Mouse (Mus musculus) adrenal gland, postnatal 36 days (tissue): ENCODE measurements at regions not wholly inside any gene's neighbourhood (a gene's known extent, or its start where the extent isn't known, plus 50 kb on each side); places are given as distances from the start of the nearest gene placed in this dataset.
A peak's percentile ranks its signal among the peaks of the same experiment; 100 is the strongest.

ENCODE experiments used
- DNase-seq, 2 experiments: peaks; one replicate each; pipeline ENCODE4 v3.0.0; 2021; ENCODE audit warnings: mixed read lengths in 1 of 2

DNA sequence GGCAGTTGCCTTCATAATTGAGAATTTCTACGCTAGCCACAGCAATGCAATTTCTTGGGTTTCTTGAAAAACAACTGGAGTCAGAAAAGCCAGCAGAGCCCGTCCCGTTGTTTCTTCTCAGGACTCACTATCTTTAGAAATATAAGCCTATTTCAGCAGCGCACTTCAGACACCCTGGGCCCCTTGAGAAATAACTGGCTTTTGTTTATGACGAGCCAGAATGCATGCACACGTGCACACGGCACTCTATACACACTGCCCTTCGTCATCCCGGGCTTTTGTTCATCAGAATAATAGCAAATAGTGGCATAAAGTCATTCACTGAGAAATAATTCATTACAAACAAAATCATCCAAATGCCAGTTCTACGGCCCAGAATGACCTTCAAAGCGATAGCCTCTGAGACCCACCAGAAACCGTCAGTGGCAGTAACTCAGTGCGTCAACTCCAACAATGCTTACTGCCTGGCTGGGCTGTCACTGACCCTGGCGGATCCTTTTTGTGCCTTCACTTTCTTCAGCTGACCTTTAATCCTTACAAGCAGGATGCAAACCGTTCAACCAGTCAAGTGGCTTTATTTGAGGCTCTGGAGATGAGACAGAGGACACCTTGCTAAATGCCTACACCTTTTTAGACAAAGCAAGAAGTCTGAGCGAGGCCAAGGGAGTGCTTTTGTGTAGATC is 126.7 kb upstream of the Smarca2 start:
- DNase-seq, result no peak

DNA sequence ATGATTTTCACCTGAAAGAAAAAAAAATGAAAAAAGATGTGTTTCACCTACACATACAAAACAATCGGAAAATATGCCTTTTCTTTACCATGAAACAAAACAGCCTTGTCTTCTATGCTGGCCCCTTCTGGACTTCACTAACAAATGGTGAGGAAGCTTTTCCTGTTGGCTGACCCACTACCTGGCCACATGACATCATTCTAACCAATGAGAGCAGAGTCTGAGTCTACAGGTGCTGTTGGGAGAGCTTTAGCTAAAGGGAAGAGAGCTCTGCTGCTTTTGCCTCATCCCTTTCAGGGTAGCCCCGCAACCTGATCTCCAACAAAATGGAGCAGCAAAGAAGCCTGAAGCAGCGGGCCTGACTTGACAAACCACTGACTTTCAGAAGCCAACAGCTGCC is 120.5 kb upstream of the Smarca2 start:
- no peak for DNase-seq

DNA sequence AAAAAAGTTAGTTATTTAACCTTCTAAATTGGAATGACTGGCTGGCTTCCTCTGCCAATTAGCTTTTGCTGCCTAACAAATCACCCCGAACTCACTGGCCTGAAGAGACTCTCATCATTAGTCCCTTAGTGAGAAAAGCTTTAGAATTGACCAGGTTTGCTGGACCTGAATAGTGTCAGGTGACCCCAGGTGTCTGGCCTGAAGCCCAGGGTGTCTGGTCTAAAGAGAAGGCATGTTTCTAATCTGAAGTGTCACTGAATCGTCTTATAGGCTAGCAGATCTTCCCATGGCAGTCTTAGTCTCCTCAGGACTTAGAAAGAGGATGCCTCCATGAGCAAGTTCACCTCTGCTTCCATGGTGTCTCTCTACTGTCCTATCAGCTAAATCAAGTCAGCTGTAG is 112.0 kb upstream of the Smarca2 start:
- DNase-seq, result no peak

DNA sequence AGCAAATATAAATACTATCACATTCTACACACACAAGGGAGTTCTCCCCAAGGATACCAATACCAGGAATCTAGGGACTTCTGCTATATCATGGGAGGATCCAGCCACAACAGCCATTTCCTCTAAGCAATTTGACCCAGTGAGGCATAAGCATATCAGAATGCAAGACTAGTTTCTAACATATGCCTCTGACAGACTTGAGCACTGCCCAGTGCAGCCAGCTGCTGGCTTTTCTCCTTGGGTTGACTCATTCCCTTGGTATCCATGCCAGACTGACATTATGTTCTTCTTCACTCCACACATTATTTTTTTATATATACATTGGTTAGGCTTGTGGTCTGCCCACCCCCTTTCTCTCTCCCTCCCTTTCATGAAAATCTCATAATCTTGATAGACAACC is 103.8 kb upstream of the Smarca2 start:
- DNase-seq, result no peak

DNA sequence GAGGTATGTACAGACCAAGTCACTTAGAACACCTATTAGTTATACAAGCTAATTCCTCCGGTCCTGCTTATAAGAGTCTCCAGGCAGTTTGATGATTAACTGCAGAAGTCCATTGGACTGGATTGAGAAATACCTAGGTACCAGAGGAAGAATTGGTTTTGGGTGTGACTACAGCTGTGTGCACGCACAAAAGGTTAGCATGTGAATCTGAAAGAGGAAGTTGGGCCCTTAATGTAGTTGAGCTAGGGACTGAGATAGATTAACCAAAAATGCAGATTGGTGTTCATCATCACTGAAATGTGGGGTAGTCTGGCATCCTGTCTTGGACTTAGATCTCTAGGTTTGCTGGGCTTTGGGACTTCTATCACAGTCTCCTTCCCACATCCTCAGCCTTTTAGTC is 100.8 kb upstream of the Smarca2 start:
- DNase-seq, result no peak

DNA sequence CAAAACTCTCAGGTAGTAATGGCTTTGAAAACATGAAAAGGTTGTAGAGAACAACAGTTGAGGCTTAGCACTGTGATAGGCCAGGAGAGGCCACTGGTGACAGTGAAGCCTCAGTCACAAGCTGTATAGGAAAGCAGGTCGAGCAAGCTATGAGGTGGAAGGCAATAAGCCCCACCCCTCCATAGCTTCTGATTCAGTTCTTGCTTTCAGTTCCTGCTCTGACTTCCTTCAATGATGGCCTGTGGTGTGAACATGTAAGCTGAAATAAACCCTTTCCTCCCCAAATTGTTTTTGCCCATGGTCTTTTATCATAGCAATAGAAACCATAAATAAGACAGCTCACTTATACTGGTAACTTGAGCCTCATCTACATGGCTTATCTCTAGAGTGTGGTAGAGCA is 98.0 kb upstream of the Smarca2 start:
- no peak for DNase-seq

DNA sequence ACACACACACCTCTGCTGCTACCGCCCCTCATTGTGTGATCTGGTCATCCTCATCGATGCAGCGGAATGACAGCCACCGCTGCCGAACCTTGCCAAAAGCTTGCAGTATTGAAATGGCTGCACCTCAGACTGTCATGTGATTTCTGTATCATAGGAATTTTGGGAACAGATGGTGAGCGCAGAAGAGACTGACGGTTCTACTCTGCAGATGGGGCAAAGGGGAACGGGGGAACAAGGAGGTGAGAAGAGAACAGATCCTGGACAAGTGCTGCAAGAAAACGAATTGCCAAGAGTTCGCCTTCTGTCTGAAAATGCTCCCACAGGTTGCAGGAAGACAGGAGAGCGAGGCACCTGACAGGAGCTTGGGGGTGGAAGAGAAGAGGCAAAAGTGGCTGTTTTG is 96.9 kb upstream of the Smarca2 start:
- DNase-seq, result no peak

DNA sequence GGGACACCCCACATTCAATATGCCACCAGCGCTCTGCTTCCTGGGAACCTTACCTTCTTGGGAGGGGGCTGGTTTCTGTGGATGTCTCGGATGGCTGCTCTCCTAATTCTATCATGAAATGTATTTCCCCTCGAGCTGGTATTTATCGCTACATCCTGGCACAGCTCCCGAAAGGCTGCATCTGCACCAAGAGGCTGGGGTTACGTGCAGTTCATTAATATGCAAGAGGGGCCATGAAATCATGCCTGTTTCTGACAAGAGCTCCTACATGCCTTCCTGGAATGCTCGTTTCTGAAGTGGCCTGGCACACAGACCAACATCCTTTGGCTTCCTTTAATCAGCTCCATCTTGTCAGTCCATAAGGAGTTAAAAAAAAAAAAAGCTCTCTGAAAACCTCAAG is 96.2 kb upstream of the Smarca2 start:
- DNase-seq, result no peak

DNA sequence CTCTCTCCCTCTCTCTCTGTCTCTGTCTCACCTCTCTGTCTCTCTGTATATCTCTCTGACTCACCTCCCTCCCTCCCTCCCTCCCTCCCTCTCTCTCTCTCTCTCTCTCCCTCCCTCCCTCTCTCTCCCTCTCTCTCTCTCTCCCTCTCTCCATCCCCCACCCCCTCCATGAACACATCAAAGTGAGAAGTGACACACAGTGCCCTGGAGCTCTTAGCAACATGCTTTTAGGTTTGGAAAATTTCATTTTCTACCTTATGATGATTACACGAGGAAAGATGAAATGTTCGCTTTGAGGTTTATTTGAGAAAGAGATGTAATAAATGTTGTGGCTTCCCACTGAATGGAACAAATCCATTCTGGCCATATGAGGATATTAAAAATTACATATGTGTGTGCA is 95.6 kb upstream of the Smarca2 start:
- DNase-seq, result no peak

DNA sequence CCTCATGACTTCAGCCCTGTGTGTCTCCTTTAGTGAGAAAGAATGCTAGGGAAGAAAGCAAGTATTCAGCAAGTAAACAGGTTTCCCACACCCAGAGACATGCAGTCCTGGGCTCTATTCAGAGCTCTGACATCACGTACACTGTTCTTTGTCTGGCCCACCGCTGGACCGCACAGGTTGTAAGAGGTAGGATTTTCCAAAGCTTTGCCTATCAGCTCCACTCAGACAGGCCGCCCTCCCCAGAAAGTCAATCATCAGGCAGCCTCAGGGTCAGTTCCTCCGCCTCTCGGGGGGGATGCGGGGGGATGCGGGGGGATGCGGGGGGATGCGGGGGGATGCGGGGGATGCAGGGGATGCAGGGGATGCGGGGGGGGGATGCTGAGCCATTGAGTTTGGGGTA is 94.7 kb upstream of the Smarca2 start:
- DNase-seq, result no peak

DNA sequence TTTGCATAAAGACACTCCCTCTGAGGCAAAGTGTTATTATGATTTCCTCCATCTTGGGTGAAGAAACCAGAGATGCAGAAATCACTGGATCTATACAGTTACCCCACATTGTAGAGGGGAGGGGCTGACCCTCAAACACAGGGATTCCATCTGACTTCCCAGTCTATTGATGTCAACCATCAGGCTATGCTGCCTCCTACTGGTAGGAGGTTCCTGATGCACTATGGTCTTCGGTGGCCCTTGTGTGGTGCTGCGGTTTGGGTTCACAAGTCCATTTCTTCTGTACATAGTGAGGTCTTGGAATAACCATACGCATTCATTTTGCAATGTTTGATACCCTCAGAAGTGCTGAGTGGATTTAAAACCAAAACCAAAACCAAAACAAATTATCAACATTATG is 94.0 kb upstream of the Smarca2 start:
- peak in 1 of 2 experiments; percentile 5 for DNase-seq

DNA sequence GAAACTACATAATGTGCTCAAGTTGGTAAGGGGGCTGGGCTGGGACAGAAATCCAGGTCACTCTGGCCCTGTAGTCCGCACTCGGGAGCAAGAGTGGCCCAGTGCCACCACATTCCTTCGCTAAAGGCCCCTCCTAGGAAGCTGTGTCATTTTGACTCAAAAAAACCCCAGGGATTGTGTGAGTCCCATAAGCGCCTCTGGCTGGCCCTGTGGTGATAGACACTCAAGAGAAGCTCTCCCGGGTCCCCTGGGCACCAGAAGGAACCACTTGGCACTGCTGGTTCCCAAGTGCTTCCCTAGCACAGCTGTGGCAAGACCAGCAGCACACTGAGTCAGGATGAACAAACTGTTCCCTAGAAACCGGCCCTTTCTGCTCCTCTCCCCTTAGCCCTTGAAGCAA is 93.1 kb upstream of the Smarca2 start:
- DNase-seq, result no peak

DNA sequence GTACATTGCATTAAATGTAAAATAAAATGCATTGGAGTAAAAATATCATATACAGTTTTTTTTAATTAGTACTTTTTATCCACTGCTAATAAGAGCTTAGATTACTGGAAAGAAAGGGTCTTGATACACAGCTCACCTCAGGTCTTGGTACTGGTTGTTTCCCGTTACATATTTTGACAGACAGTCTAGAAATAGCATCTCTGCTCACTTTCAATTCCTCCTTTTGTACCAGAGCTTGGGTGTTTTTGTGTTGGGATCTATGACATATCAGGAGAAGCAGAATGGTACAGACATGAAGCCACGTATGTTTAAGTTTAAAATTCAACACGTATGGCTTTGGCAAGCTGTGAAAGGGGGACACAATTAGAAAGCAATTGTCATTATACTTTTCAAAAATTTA is 80.3 kb upstream of the Smarca2 start:
- DNase-seq, result no peak

DNA sequence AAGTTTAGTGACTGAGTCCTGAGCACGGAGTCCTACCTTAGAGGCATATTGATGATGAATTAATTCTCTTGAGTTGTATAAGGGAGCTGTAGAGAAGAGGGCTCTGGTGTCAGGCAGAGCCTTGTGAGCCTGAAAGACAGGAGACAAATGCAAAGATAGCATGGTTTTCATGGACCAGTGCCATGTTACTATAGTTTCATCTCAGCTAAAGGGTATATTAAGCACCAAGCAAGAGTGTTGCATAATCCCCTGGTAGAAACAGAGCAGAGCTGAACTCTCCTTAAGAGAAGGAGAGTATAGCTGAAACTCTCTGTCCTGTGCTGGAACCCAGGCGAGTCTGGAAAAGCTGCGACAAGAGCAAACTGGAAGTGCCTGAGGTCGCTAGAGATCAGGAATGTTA is 73.5 kb upstream of the Smarca2 start:
- no peak for DNase-seq

DNA sequence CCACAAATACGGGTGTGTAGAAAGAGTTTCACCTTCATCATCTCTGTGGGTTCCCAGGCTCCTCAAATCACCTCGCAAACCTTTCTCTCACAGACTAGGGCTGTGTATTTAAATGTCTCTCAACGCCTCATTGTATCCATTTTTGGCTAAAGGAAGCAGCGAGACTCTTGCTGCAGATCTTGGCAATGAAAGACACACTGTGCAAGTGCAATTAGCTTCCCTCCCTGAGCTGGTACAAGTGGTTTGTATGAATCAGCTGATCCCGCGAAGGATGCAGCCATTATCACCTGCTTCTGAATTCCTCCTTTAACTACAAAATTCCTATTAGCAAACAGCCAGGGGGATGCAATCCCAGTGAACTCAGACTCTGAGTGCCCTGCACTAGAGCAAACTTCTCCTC is 72.3 kb upstream of the Smarca2 start:
- no peak for DNase-seq

DNA sequence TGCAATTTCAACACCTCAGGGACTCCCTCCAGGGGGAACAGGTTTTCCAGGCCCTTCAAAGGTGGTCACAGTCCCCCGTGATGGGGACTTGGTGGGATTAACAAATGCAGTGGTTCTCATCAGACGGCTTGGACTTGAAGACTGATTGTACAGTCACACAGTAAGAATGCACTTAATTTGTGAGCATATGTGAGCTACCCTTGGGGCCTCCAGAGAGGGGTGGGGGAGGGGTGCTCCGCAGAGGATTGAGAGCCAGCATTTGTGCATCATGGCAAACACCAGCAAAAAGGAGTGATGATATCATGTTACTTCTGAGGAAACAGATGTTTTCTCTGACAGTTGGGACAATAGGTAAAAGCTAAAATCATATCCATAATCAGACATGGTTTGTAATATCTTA is 59.2 kb upstream of the Smarca2 start:
- DNase-seq, result no peak

DNA sequence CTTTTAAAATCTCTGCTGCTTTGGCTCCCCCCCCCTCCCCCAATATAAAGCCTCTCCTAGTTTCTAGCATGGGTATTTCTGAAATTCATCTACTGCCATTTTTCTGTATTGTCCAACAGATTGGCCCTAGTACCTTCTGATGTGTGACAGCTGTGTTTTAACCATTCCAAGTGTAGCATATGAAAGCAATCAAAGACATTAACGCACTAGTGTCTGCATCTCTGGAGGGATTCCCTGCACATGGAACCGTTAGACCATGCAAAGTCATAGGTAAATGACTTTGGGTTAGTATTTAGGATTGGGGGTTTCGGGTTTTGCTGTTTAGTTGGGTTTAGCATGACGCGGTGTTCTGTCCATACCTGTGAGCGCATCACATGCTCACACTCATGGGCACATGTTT is 57.3 kb upstream of the Smarca2 start:
- no peak for DNase-seq

DNA sequence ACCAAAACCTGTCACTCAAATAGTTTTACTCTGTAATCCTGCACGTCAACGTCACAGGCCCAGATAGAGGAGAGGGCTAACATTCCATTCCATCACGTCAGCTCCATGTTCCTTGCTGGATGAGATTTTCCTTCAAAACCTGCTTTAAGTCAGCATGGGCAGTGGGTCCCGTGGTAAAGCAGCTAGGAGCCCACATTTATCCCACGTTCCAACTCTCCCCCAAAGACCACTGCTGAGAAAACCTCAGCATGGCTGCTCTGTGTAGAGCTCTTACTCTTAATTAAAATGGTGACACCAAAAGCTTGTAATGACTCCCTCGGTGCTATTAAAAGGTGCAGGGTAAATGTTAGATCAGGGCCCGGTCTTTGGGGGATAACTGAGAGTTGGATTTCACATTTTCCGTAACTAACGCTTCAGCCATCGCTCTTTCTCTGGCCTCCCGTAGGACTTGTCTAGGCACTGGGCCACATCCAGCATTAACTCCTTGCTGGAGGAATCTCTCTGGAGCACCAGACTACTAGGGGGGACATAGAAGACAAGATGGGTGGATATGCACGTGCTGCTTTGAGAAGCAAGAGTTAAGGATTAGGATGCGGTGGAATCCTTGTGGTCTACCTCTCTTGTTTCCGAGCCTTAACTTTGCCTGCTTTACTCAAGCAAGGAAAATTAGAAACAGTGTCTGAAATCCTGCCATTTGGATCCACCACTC is 56.1 kb upstream of the Smarca2 start:
- DNase-seq, result no peak

DNA sequence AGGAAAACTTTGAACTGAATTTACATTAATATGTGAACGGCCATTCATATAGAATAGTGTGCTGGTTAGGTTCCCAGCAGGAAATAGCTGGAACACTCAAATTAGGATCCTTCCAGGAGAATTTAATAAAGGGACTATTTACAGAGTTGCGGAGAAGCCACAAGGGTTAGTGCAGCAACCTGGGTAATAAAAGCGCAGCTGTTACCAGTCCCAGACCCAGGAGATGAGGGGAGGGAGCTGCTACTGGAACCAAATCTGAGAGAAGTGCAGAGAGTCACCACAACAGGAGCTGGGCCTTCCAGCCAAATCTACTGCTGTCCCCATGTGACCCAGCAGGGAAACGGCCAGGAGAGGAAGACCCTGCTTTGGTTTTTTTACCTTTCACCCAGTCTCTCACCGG is 54.6 kb upstream of the Smarca2 start:
- no peak for DNase-seq
